Mouse (Mus musculus) urinary bladder, postnatal 25 days (tissue): Measurements from ENCODE around the gene Glyat.
"Not testable (repeated sequence)": the region's sequence is repeated elsewhere in the genome, so short reads cannot be mapped to it uniquely, and the experiment has no call there.

Experiments used
- DNase-seq: peaks from one replicate; pipeline ENCODE4 v3.0.0; 2022; ENCODE audit warnings: low spot score

The Glyat gene

DNA sequence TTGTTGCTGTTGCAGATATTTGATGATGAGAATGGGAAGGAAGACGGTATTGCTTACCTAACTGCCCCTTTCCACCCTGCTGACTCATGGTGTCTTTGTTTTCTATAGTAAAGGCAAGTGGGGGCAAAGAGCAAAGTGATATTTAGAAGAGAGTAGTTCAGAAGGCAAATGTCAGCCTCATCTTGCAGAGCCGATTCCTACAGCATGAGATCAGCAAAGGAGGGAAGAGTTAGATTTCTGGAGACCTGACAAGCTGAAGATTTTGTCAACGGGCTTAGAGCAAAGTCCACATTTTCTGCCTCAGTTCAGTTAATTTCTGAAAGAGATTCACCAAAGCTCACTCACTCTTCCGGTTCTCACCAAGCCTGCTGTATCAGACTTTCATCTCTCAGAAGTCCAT, at the start of gene Glyat:
Glyat (plus strand) TSS at position 133 of the 400 bp plus-strand sequence.
- DNase-seq, result no peak

DNA sequence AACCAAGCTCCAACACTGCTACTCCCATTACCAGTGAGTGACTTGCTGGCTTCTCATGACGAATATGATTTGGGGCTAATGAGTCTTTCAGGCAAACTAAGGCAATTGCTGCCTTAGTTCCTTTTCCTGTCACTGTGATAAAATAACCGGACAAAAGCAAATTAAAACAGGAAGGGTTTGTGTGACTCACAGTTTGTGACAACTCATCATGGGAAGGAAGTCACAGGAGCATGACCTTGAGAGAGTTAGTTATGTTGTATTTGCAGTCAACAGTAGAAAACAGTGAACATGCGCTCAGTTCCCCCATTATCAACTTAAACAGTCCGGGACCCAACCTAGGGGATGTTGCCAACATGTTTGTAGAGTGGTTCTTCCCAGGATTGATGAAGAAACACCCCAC, 47.8 kb upstream of the Glyat start:
- DNase-seq, result no peak

DNA sequence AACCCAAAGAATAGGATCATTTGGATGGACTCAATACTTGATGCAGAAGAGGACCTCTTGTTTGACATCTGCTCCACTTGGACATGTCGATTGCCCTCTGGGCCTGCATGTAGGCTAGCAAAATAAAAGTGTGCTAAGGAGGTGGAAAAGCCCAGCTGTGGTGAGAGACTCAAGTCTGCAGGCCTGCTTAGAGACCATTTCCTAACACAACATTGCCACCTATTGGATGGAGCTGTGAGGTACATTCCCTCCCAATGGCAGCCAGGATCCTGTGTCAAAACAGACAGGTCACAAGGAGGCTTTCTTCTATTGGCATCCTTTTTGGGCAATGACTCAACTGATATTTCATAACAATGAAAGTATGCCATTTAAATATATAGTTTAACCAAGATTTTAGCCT, 41.2 kb upstream of the Glyat start:
- peak; percentile 42 for DNase-seq

DNA sequence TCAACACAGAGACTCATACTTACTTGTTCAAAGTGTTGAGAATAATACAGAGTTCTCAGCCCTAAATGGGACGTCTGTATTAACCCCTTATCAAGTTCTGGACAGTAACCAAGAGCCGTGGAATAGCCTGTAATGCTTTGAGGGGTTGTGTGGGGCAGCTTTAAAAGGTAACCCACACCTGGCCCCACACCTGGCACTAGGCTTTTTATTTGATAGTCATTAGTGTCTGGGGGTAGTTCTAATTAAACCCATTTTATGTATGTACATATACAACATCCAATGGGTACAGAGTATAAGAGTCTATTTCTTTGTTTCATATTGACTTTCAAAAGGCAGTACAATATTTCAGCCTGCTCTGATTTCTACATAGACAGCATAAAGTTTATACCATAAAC, 38.0 kb upstream of the Glyat start:
- no peak for DNase-seq

DNA sequence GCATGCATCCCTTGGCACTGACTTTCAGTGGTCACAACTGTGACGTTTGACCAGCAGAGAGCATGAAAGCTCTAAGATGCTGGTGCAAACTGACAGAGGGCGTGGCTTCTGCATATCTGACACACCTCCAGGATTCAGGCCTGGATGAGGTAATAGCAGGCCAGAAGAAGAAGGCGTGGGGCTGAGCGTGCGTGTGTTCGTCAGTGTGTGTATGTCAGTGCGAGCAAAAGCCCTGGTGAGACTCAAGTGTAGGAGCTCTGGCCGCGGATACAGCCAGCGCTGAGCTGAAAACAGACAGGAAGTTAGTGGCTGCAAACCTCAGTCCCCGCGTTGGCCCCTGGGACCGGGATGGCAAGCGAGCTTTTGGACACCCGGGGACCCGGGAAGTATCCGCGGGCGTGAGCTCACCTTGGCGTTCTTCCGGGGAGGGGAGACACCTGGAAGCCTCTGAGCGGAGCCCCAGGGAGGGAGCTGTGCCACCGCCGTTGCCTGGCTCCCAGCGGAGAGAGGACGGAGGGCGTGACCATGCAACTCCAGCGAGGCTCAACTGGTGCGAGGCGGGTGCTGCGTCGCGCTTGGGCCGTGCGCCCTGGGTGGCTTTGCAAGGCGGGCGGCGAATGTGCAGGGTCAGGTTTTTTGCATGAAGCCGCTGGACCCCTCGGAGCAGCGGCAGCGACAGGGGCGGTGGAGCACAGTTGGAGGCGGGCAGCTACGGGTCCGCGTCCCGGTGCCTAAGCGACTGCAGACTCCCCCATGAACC, 37.4 kb upstream of the Glyat start:
- peak; percentile 45 for DNase-seq

DNA sequence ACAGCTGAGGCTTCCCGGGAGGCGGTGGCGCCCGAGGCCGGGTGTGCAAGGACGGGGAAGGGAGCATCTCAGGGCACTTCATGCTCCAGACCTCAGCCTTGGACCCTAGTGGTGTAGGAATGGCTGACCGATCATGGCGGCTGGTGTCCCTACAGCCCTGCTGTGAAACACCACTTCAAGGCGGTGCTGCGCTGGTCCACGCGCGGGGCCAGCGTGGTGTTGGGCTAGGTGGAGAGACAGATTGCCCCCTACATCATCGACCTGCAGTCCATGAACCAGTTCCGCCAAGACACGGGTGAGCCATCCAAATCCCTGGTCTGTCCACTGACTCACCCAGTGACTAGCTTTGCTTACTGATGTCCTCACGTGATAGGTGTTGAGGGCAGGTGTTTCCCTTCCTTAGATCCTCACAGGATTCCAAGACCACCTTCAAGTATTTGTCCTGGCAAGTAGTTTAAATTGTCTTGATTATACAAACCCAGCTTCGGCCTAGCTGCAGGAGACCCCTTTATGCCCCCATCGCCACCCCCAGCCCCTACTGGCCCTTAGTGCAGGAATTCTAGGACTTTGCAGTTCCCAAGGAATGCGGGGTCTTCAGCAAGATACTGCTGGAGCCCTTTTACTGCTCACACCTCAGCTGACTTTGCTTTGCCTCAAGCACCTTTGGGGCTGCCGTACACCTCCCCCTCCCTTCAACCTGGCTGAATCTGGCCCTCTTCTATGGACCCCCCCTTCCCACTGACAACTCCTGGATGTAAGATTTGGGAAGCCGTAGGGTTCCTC, 36.6 kb upstream of the Glyat start:
- DNase-seq, result no peak

DNA sequence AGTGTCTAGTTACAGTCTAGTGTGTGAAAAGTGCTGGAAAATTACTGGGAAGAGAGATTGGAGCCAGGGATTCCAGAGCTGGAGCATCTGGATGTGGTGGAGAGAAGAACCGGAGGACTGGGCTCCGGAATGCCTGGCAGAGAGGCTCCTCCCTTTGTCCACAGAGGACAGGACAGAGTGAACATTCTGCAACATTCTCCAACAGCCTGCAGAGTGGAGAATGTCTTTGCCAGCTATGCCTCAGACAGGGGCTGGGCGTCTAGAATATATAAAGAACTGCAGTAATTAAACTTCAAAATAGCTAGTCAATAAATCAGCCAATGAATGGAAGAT, 36.1 kb upstream of the Glyat start:
- DNase-seq, result no peak

DNA sequence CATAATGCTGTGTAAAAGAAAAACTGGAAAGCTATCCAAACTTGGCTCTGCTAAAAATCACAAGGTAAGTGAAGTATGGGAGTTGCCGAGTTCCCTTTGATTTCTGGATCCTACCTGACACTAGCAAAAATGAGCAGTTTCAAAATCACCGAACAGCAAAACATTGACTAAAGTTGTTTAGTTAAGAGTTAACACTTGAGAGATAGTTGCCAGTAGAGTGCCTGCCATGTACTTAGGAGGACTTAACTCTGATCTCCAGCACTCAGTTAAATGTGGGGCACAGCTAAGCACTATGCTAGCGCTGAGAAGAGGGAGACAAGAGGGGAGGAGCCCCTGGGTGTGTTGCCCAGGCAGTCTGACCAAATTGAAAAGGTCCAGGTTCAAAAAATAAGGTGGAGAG, 34.4 kb upstream of the Glyat start:
- DNase-seq, result no peak

DNA sequence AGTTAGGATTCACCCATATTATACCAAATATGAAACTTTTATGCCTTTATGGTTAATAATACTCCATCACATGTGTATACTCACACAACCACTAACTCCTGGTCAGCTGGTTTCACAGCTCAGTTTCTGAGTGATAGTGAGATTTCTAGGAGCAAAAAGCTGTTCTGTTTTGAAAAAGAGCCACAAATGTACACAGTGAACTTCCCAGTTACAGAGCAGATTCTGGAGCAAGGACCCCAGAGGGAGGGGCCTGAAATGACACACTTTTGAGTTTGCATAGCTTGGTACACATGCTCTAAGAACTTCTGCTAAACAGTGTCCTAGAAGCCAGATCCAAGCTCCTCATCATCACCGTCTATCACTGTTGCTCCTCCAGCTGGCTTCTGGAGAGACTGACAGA, 33.4 kb upstream of the Glyat start, which contains the start of gene Gm4952:
Gm4952 (plus strand) TSS at position 301 of the 400 bp plus-strand sequence.
- no peak for DNase-seq

DNA sequence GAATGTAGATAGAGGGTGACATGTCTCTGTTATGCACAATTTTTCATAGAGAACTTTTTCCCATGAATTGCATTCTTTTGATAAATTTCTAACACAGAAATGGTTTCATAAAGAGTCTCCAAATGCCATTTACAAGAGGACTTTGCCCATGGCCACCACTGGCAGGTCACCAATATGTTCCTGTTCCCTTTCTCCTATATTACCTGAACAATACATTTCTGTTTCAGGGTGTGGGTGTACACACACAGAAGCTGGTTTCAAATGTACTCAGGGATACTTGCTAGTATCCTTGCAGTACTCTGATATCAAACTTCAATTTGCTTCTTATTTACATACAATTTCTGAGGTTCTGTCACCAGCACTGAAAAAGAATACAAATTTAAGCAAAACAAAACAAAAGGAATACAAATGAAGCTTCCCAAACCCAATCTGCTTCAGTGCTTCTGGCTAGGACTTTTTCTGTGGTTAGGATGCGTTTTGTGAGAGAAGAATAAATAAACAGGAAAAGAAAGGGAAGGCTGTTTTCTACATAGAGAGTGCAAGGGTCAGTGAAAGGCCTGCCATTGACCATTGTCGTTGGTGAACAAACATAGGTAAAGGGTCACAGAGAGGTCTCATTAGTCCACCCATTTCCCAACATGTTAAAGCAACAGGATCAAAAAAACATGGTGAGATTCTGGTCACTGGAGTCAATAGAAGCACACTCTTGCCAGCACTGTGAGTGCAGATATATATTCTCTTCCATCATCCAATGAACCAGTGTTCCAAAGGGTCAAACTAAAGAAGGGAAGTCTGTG, 32.2 kb upstream of the Glyat start:
- DNase-seq, result no peak

DNA sequence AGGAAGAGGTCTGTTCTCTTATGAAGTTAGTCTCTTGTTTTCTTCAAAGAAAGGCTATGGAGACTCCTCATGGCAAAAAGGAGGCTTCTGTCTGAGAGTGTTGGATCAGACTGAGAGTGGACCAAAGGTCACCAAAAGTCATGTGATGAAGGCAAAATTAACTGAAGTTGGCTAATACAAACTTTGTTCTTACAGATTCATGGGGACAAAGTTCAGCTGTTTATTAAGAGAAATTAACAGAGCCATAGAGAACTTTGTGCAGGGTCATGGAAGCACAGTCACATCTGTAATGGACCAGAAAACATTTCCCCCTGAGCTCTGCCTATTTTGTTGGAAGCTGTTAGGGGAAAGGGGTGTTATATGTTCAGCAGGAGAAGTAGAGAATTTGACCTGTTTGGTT, 24.8 kb upstream of the Glyat start:
- no peak for DNase-seq

DNA sequence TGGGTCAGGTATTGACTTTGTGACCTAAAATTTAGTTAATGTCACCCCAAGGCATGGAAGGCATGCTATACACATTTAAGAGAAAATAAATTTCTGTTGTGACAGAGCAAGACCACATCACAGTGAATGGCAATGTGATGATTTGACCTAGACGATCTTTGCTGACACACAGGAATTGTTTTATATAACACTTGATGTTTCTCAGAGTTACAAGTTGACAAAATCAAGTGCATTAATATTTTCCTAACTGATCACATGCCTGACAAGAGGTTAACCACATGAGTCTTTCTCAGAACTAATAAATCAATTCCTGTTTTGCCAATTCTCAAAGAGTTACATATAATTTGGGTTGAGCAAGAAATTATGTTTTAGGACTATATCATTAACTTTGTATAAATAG, 19.5 kb upstream of the Glyat start:
- DNase-seq, result no peak

DNA sequence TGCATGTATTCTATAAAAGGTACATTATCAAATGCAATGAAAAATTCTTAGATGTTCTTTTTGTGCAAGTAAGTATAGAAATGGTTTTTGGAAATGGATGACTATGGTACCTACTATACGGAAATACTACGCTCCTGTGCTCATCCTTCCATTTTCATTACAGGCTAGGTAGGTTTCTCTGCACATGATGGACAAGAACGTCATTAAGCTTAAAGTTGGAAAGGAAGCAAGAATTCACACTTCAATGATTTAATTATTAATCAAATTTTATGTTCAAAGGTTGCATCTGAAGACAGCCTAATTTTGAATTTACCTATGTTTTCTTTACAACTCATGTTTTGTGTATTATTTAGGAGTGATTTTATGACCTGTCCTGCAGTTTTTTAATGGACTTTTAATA, 1.2 kb downstream of the Glyat start:
- no peak for DNase-seq

DNA sequence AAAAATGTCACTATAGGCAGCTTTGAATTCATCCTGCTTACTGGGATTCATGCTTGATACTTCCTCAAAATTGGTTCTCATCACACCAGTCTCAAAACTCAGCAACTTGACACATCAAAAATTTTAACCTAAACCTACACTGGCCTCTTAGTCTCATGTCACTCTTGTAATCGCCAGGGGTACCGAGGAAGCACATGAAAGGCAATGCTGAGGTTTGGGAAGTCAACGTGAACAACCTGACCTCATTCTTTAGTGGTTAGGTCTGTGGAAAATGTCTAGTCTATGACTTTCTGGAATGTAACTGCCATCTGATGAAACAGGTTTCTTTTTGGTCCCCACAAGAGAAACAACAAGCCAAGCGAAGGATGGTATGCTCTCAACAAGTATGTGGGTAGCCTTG, 1.9 kb downstream of the Glyat start:
- no peak for DNase-seq

DNA sequence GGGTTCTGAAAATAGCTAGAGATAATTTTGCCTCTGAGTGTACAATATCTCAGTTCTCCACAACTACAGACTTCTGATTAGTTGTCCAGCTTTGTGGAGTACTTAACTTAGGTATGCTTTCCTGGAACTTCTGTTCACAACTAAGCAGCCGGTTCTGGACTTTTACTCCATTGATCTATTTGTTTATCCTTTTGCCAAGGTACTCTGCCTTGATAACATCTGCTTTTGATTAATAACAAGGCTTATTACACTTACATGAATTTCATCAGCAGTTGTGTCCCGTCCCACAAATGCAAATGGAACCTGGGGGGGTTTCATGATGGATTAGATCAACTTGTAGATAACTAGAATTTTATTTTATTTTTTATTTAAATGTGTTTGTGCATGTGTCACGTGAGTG, 3.8 kb downstream of the Glyat start:
- no peak for DNase-seq

DNA sequence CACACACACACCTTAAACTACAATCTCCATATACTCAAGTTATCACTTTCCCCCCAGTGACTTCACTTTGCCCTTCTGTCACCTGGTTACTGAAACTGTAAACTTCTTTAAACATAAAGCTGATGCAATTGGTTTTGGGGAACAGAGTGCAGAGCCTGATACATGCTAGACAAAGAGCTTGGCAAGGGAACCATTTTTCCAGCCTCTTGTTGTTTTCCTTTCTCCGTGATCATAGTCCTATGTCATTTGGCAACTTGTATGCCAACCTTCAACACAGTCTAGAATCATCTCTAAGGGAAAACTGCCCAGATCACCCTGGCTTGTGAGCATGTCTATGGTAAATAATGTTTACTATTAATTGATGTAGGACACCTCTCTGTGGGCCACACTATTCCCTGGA, 4.9 kb downstream of the Glyat start:
- DNase-seq, result no peak

DNA sequence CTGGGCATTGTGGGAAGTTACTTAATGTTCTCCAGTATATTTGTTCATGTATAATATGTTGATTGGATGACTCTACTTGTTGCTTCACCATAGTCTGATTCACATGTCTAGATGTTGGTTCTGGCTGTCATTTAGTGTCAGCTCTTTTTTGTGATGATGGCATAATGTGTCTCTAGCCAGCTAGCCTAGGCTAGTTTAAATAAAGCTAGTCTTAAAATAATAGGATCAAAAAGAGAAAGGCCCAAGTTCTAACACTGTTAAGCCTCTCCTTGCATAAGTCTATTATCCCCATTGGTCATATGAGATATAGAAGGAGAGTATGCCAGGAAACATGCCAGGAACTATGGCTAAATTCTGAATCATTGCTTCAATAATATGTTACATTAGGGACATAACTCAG, 16.4 kb downstream of the Glyat start:
- no peak for DNase-seq

DNA sequence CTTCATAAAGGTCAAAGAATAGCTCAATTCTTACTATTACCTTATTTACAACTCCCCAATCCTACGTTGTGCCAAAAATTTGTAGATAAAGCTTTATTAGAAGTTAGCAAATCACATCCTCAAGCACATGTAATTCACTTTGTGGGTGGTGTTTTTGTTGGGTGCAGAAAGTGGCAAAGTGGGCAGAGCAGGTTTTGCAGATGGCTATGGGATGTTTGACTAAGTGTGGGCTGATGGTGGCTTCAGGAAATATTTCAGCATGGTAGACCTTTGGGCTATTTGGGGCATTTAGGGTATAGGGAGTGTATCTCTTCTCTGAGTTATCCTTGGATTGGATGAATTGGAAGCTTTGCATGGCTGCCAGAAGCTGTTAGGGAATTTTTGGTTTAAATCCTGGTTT, 33.0 kb downstream of the Glyat start:
- no peak for DNase-seq

DNA sequence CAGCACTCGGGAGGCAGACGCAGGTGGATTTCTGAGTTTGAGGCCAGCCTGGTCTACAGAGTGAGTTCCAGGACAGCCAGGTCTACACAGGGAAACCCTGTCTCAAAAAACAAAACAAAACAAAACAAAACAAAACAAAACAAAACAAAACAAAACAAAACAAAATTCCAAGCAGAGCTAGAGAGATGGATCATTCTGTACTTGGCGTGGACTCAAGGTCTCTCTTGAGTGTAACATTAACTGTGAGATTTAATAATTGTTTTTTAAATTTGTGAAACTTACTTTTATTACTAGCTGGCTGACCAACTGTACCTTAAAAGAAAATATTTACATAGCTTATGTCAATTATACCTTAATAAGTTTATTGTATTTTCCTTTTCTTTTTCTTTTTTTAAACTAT, 35.5 kb downstream of the Glyat start:
- not testable (repeated sequence) for DNase-seq

DNA sequence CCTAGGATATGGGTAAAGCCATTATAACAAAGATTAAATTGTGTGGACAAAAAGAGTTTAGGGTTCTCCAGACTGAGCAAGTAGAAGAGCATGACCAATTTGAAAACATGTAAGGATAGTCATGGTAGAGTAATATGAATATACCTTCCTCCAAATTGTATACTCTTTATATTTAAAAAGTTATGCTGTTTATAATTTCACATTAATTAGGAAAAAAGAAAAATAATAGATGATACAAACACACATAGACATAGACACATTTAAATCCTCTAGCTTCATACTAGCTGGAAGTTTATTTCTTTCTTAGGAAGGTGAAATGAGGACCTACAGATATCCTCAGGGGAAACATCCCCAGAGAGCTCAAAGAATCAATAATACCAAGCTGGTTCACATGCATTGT, 37.0 kb downstream of the Glyat start, which contains the start of gene Olfr1442:
Olfr1442 (plus strand) TSS at position 301 of the 400 bp plus-strand sequence.
- DNase-seq, result no peak

DNA sequence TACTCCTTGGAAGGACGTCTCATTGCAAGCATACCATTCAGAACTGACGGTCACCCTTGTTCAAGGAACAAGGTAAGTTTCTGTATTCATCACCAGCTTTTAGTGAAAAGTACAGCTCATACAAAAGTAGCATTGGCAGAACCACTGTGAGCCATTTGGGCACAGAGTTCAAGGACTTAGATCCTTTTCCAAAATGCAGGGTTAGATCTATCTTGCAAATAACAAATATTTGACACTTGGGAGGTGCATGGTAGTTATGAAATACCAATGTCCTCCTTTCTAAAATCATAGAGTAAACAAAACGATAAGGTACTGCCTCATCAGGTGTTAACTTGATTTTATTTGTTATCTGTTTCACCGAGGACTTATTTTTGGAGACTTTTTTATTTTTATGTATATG, 37.9 kb downstream of the Glyat start:
- no peak for DNase-seq

DNA sequence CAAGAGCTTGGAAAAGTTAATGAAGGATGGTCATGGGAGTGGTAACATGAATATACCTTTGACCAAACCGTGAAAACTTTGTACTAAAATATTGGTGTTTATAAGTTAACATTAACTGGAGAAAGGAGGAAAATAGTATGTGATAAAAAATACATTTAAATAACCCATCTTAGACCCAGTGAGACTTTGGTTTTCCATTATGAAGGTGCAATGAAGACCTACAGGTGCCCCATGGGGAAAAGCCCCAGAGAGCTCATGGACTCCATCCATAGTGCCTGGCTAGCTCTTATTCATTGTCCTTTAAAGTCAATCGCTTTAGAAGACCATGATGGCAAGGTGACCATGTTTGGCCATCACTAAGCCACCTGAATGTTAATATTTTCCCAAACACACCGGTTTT, 44.7 kb downstream of the Glyat start, which contains the start of gene Olfr1443:
Olfr1443 (plus strand) TSS at position 301 of the 400 bp plus-strand sequence.
- DNase-seq, result no peak

DNA sequence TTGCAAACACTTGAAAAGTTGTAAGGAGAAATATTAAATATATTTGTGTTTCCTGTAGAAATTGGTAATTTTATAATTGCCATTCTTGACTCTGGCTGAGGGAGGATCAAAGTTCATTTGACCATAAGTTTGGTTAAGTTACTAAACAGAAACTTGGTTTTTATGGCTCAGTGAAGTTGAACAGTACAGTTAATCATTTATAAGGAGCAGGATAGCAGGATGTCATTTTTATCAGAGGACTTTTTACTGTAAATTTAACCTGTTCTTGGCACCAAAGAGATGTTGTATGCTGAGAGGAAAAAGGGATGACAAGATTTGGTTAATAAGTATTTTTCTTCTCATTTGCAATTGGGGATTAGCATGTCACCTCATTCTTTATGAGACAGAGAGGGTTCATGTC, 51.5 kb downstream of the Glyat start:
- no peak for DNase-seq
